Comparison of ENCODE assay signal across 20 mouse cellular contexts in genomic region chr10:91326661-91327312, GRCm38 (mm10).
DNase-seq lines count a peak whose midpoint lies in the region; ATAC-seq lines count a peak whose summit lies in the region.
"Had no signal": no experiment of that assay in that cellular context is flagged by ENCODE, and none has a peak within 500 bp of the region (broad histone marks: within the 10 kb centered on the region; RNA-seq: fewer than 3 reads in every experiment).

No protein-coding gene starts in this region.

- no peaks in the 10 kb centered on the region for H3K9me3 ChIP-seq in forebrain, embryonic 12.5 days
- H3K9me3 ChIP-seq in forebrain, embryonic 10.5 days = no peaks in the 10 kb centered on the region
- H3K9me3 ChIP-seq in hindbrain, embryonic 12.5 days (replicated peaks) = no peaks in the 10 kb centered on the region
- H3K9me3 ChIP-seq in hindbrain, embryonic 10.5 days = no peaks in the 10 kb centered on the region
- H3K9me3 ChIP-seq in neural tube, embryonic 15.5 days (replicated peaks) = no peaks in the 10 kb centered on the region
- no peaks in the 10 kb centered on the region for H3K9me3 ChIP-seq in midbrain, embryonic 16.5 days (replicated peaks; ENCODE audit: control insufficient read depth, low read length, poor library complexity, severe bottlenecking)
- H3K9me3 ChIP-seq: embryonic facial prominence, embryonic 12.5 days; heart, embryonic 15.5 days; liver, embryonic 15.5 days had no signal

- WGBS in forebrain, embryonic 12.5 days = 15% methylated on average over 12 of the region's 12 CpGs
- 19% methylated on average over 12 of the region's 12 CpGs for WGBS in forebrain, embryonic 10.5 days
- WGBS in hindbrain, embryonic 12.5 days = 45% methylated on average over 12 of the region's 12 CpGs
- 53% methylated on average over 12 of the region's 12 CpGs for WGBS in hindbrain, embryonic 10.5 days
- WGBS in neural tube, embryonic 15.5 days = 42% methylated on average over 12 of the region's 12 CpGs
- WGBS in midbrain, embryonic 16.5 days = 10% methylated on average over 12 of the region's 12 CpGs

- DNase-seq in forebrain, embryonic 10.5 days (ENCODE audit: extremely low spot score, low spot score) = no peak
- DNase-seq in hindbrain, embryonic 10.5 days (ENCODE audit: low spot score) = no peak
- peak; percentile 11 for DNase-seq in neural tube, embryonic 10.5 days (ENCODE audit: extremely low spot score, low spot score)
- no peak for DNase-seq in layer of hippocampus, postnatal 25 days (ENCODE audit: extremely low spot score in 1 of 2, low spot score in 1 of 2)
- DNase-seq: cerebellum, postnatal 10 days; gastrocnemius, postnatal 36 days; kidney, adult 18-20 months; layer of hippocampus, adult 9-11 months; lung, postnatal 10 days; right cerebral cortex, adult 18-20 months had no signal

- no peak overlapping the region for H3K4me3 ChIP-seq in forebrain, embryonic 12.5 days (replicated peaks)
- no peak overlapping the region for H3K4me3 ChIP-seq in forebrain, embryonic 10.5 days
- H3K4me3 ChIP-seq in hindbrain, embryonic 12.5 days = no peak overlapping the region
- no peak overlapping the region for H3K4me3 ChIP-seq in hindbrain, embryonic 10.5 days
- no peak overlapping the region for H3K4me3 ChIP-seq in neural tube, embryonic 15.5 days (replicated peaks)
- H3K4me3 ChIP-seq in midbrain, embryonic 16.5 days (ENCODE audit: low read depth, low read length) = no peak overlapping the region
- H3K4me3 ChIP-seq: embryonic facial prominence, embryonic 12.5 days; heart, embryonic 15.5 days; liver, embryonic 15.5 days; myocyte had no signal

- H3K4me2 ChIP-seq in forebrain, embryonic 12.5 days = no peak overlapping the region
- no peak overlapping the region for H3K4me2 ChIP-seq in hindbrain, embryonic 12.5 days (replicated peaks)
- no peak overlapping the region for H3K4me2 ChIP-seq in neural tube, embryonic 15.5 days
- H3K4me2 ChIP-seq in midbrain, embryonic 16.5 days (ENCODE audit: low read length) = no peak overlapping the region
- H3K4me2 ChIP-seq: embryonic facial prominence, embryonic 12.5 days; heart, embryonic 15.5 days; liver, embryonic 15.5 days had no signal

- no peaks in the 10 kb centered on the region for H3K36me3 ChIP-seq in forebrain, embryonic 12.5 days (replicated peaks)
- H3K36me3 ChIP-seq in forebrain, embryonic 10.5 days (replicated peaks) = no peaks in the 10 kb centered on the region
- H3K36me3 ChIP-seq in hindbrain, embryonic 12.5 days = no peaks in the 10 kb centered on the region
- no peaks in the 10 kb centered on the region for H3K36me3 ChIP-seq in hindbrain, embryonic 10.5 days
- no peaks in the 10 kb centered on the region for H3K36me3 ChIP-seq in neural tube, embryonic 15.5 days
- H3K36me3 ChIP-seq in midbrain, embryonic 16.5 days (ENCODE audit: control insufficient read depth, insufficient read depth, low read length) = no peaks in the 10 kb centered on the region
- H3K36me3 ChIP-seq: embryonic facial prominence, embryonic 12.5 days; heart, embryonic 15.5 days; liver, embryonic 15.5 days had no signal

- no peak overlapping the region for H3K27ac ChIP-seq in forebrain, embryonic 12.5 days
- H3K27ac ChIP-seq in forebrain, embryonic 10.5 days = no peak overlapping the region
- peak overlapping the region; percentile 40; the same call in 1 of the 2 replicates for H3K27ac ChIP-seq in hindbrain, embryonic 12.5 days
- no peak overlapping the region for H3K27ac ChIP-seq in hindbrain, embryonic 10.5 days
- H3K27ac ChIP-seq in neural tube, embryonic 15.5 days (replicated peaks) = no peak overlapping the region
- peak overlapping the region; percentile 24; the same call in 1 of the 2 replicates for H3K27ac ChIP-seq in midbrain, embryonic 16.5 days (ENCODE audit: low read length)
- H3K27ac ChIP-seq: embryonic facial prominence, embryonic 12.5 days; heart, embryonic 15.5 days; liver, embryonic 15.5 days had no signal

- H3K9ac ChIP-seq in forebrain, embryonic 12.5 days = no peak overlapping the region
- no peak overlapping the region for H3K9ac ChIP-seq in hindbrain, embryonic 12.5 days
- H3K9ac ChIP-seq in neural tube, embryonic 15.5 days (replicated peaks) = no peak overlapping the region
- no peak overlapping the region for H3K9ac ChIP-seq in midbrain, embryonic 16.5 days (ENCODE audit: low read depth, low read length)
- H3K9ac ChIP-seq: embryonic facial prominence, embryonic 12.5 days; heart, embryonic 15.5 days; liver, embryonic 15.5 days had no signal

- peak; percentile 20; the same call in 1 of the 2 replicates for ATAC-seq in forebrain, embryonic 12.5 days (ENCODE audit: low FRiP score)
- no peak for ATAC-seq in hindbrain, embryonic 12.5 days (ENCODE audit: low FRiP score)
- no peak for ATAC-seq in neural tube, embryonic 15.5 days (ENCODE audit: low FRiP score)
- ATAC-seq in midbrain, embryonic 16.5 days = no peak
- ATAC-seq: hindbrain, embryonic 16.5 days had no signal

- H3K4me1 ChIP-seq in forebrain, embryonic 12.5 days = peaks cover 12% of the 10 kb centered on the region
- H3K4me1 ChIP-seq in forebrain, embryonic 10.5 days = peaks cover 15% of the 10 kb centered on the region
- H3K4me1 ChIP-seq in hindbrain, embryonic 12.5 days = peaks cover 2% of the 10 kb centered on the region; the same call in 1 of the 2 replicates
- H3K4me1 ChIP-seq in hindbrain, embryonic 10.5 days (replicated peaks) = 0 out of 2 replicates have a peak, but pooled peaks cover 3% of the 10 kb centered on the region
- H3K4me1 ChIP-seq in neural tube, embryonic 15.5 days = peaks cover 5% of the 10 kb centered on the region; the same call in 1 of the 2 replicates
- H3K4me1 ChIP-seq in midbrain, embryonic 16.5 days (ENCODE audit: control insufficient read depth, insufficient read depth, low read length) = peaks cover 6% of the 10 kb centered on the region; the same call in 1 of the 2 replicates
- H3K4me1 ChIP-seq: embryonic facial prominence, embryonic 12.5 days; liver, embryonic 15.5 days had no signal

- H3K27me3 ChIP-seq in forebrain, embryonic 12.5 days = no peaks in the 10 kb centered on the region
- H3K27me3 ChIP-seq in forebrain, embryonic 10.5 days (ENCODE audit: poor library complexity, severe bottlenecking) = no peaks in the 10 kb centered on the region
- H3K27me3 ChIP-seq in hindbrain, embryonic 12.5 days = no peaks in the 10 kb centered on the region
- no peaks in the 10 kb centered on the region for H3K27me3 ChIP-seq in hindbrain, embryonic 10.5 days (ENCODE audit: insufficient read depth, poor library complexity, severe bottlenecking)
- H3K27me3 ChIP-seq in neural tube, embryonic 15.5 days (replicated peaks) = no peaks in the 10 kb centered on the region
- no peaks in the 10 kb centered on the region for H3K27me3 ChIP-seq in midbrain, embryonic 16.5 days (ENCODE audit: control insufficient read depth, insufficient read depth, low read depth, low read length)
- H3K27me3 ChIP-seq: CH12.LX; embryonic facial prominence, embryonic 12.5 days; heart, embryonic 15.5 days; liver, embryonic 15.5 days had no signal

Comparison
In these comparisons a context has a peak if more than half of its experiments do, and no peak if none do; other contexts are left out.
1. H3K27ac ChIP-seq: peak in hindbrain, embryonic 12.5 days (single experiment) and midbrain, embryonic 16.5 days (single experiment); none in forebrain, embryonic 12.5 days (single experiment), forebrain, embryonic 10.5 days (single experiment), hindbrain, embryonic 10.5 days (single experiment) and neural tube, embryonic 15.5 days (single experiment).